Mouse (Mus musculus) left cerebral cortex, adult 8-10 months (tissue): Measurements from ENCODE around the gene Chd1. TPM values are rescaled to one million over a fixed set of nuclear protein-coding genes. Genes with fewer than 3 reads are reported as not detected.

ENCODE experiments used
- DNase-seq, 2 experiments: peaks; one replicate each; pipeline ENCODE4 v3.0.0; 2022; ENCODE audit warnings: low spot score in 2 of 2
- total RNA-seq, 4 experiments: library from RNA; stranded (reverse); gene quantifications; 2 replicates each; pipeline ENCODE4 v1.2.4; 2022

The Chd1 gene
- total RNA-seq, 4 experiments from 2014 or later, result 20.2 to 29.2 (median 23.5) TPM

DNA sequence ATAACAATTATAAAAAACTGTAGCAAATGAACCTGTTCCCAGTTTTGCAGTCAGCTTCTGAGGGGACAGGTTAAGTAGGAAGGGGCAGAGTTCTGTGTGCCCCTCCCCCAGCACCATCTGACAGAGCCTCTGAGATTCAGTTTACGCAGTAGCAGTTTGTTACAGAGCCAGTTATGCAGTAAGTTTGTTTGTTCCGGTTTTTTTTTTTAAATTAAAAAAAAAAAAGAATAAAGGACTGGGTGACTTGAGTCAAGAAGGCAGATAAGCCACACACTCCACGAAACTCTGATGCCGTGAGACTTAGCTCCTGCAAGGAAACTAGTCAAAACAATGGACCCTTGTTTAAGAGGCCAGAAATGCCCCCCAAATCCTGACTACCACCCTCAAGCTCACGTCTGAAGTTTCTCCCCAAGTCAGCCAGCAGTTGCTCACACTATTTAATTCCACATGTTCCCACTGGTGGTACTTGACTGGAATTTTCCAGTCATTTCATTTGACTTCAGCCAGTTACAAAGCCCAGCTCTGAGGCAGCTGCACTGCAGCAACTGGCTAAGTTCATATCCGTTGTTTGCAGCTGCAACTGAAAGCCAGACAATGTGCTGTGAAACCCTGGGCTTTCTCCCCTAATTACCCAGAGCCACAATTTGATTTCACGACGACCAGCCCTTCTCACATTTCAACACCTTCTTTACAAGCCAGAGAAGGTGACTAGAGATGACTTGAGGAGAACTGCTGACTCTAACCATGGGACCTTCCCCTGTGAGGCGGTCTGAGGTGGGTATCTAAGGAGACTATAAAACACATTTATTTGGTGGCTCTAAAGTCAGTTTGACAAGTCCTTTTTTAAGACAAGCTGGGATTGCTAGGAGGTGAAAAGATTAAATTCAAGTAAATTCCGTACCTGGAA lies 104.0 kb downstream of the Chd1 start:
- no peak for DNase-seq

DNA sequence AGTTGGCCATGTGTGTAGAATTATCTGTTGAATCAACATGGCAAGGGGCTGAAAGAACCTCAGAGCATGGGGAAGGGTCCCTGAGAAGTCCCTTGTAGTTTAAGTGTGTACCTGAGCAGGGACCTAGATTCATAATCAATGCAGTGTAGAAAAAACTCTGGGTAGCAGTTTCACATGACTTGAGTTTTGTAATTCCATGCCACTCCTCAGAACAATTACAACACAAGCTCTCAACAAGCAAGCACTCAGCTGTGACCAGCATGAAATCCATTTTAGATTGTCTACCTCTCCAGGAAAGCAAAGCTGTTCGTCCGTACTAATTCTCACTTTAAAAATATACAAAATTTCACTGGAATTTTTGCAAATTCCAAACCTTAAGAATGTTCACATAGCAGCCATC lies 105.2 kb downstream of the Chd1 start:
- DNase-seq, result no peak

DNA sequence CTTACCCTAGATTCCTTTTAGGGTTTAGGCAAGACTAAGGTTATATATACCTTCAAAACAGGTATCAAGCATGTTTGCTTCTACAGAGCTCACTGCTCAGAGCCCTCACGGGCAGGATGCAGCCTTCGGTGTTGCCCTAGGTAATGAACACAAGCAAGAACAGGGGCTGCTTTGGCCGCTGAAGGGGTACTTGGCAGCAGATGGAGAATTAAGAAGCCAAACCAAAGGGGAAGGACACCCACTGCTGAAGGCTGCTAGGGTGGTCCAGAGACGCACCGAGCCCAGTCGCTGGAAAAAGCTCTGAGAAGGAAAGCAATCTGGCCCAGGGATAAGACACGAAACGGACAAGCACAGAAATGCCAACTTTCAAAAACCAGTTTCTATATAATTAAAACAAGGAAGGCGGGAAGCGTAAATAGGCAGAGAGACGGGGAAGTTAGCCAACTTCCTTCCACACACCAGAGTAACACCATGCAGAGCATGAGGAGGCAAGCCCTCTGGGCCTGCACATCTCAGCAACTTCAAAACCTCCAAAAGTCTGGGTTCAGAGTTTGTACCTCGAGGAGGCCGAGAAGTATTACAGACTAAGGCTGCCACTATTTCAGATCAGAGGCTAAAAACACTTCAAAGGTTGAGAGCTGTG lies 107.5 kb downstream of the Chd1 start:
- no peak for DNase-seq

DNA sequence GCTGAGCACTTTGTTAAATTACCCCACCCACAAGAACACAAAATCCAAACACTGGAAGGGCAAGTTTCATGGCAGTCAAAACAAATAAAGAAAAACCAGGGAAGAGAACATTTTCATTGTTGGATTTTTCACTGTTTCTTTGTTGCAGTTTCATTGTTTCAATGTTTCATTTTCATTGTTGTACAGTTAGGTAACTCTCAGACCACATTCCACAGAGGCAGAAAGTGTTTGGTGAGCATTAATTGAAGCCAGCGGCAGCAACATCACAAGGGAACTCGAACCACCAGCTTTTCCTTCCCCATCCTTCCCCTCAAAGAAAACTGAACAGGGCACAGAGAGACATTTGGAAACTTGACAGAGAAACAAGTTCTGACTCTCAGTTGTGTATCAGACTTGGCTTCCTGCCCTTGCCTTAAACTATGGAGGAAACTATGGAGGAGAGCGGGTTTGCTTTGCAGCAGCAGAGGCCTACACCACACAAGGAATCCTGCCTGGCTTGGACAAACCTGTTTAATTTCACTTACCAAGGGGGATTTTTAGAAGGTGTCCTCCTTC lies 109.0 kb downstream of the Chd1 start:
- DNase-seq, result no peak

DNA sequence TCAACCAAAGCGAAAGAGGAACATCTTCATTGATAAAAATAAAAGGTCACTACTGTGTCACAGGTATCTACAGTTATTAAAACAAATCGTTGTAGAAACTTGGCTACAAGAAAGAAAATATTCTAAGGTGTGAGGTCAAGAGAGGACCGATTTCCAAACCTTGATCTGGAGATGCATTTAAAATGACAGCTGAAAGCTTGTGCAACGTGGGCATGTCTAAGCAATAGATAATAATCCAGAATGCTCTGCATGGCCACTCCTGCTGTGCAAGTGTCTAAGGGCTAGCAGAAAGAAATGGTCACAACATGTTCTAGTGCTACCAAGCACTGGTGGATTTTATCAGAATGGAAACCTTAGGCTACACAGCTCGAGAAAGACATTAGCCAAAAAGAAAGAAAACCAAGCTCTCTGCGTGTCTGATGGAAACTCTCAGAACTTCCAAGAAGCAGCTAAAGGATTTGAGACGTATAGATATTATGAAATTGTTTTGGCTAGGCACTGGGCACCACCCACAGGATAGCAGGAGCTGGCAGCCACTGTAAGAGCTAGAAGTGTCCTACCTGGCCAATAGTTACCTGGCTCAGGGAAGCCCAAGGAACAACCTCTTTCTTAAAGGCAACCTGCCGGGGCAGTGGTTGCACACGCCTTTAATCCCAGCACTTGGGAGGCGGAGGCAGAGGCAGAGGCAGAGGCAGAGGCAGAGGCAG lies 110.7 kb downstream of the Chd1 start:
- DNase-seq, result no peak

DNA sequence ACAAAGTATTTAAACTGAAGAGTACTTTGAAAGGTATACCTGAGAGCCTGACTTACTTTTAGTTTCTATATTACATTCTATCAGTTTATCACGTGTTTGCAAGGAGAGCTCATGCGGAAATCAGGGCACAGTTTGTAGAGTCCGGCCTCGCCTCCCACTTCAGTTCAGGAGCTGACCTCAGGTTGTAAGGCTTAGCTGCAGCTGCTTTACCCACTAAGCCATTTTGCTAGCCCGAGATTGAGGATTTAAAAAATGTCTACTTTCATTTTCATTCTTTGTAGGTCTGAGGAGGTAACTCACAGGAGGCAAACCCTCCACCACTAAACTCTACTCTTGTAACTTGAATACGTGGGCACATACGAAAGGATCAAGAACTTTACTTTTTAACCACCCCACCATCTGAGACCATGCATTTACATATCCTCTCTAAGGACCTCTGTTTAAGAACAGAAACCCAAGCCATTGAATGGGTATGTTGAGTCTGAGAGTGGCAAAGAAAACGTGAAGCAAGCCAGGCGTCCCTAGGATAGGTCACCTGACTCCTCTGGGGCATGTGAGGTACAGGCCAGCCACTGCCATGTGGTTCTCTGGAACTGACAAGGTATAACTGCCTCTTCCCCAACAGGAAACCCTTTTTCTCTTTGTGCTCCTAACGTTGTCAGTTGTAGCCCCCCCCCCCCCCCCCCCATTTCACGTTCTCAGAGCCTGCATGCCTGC lies 111.8 kb downstream of the Chd1 start:
- no peak for DNase-seq

DNA sequence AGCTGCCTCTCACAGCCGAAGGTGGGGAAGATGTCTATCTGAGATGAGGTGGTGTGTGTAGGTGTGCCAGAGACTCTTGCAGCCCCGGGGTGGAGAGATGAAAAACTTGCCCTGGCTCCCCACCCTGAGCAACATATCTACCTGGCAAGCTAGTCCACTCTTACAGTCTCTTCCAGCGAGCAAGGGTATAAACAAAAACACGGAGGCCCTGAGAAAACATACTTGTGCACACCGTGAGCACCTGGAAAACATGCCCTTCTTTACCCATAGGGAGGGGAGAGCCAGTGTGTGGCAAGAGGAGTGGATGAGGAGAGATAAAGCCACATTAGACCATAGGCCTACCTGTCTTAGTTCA lies 112.3 kb downstream of the Chd1 start:
- DNase-seq, result no peak

DNA sequence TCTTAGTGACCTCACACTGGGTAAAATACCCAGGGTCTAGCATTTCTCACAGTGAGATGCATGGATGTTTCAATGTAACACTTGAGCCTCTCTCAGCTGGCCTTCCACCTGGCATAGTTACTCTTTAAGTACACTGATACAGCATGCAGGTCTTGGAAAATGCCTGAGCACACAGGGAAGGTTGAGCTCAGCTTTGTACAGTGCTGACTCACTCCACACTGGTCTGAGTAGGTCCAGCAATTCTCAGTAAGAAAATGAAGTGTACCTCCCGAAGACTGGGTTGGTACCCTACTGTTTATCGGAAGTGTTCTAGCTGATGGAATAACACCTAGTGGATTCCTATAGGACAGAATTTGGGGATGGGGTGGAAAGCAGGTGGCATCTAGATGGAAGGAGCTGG lies 112.9 kb downstream of the Chd1 start:
- DNase-seq, result no peak

DNA sequence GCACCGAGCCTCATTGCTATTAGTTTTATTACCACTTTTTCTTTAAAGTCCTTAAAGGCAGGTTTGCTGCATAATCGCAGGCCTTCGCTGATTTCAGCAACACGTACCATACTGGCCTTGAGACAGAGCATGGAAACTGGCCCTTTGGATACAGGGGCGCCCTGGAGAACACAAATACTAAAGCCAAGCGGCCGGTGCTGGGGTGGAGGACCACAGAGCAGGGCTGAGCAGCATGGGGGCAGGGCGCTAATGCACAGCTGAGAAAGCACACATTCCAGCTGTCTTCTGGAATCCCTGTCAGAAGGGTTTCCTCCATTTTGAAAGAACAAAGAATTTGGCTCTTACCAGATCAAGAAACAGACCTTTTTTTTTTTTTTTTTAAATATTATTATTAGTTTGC lies 113.6 kb downstream of the Chd1 start:
- no peak for DNase-seq

DNA sequence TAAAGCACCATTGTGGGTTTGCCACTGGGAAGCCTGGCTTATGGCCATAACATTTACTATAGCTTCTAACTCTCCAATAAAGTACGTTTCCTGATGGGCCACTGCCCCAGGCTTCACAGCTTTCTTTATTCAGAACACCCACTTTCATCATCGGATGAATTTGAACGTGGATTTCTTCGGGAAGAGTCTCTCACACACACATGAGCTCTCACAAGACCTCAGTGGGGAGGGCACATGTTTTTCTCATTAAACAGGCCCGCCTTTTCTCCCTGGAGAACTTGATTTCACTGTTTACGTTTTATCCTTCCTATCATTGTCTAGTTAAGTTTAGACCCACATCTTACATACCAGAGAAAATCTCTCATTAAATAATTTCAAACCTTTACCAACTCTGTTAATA lies 115.4 kb downstream of the Chd1 start:
- DNase-seq, result no peak

DNA sequence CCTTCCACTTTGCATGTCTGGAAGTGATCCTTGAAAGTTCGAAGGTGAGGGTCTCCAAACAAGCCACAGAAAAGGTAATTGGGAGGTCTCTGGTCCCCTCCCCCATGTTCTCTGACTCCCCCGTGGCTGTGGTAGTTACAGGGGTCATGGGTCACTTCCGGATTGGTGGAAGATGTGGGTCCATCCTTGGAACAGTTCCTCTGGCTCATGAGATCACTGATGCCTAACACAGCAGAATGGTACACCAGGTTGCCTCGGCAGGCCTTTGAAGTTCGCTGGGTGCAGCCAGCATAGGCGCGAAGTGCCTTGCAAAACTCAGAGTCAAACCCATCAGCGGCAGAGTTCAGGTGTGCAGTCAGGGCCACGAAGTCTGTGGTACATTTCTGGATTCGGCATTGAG lies 116.0 kb downstream of the Chd1 start:
- DNase-seq, result no peak

DNA sequence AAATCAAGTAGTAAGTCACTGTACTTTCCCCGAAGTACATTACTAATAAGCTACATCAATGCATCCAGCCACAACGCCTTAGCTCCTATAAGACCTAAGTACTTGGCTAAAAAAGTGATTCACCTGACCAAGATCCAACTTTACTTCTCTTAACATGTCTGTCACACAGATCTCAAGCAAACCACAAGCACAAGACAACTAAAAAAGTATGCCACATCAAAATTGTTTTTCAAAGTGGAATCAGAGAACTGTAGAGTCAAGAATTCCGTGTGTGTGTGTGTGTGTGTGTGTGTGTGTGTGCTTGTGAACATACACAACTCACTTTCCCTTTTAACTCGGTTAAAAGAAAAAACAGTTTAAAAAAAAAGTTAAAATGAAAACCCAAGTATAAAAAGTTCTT lies 116.9 kb downstream of the Chd1 start:
- DNase-seq, result no peak

Other genes starting within 250 kb of the Chd1 start
- 100 to 1,000 TPM; 123 to 140 (median 133) TPM for gene Psmb1, start 205.2 kb upstream of the Chd1 start, total RNA-seq
- gene Tbp, start 205.1 kb upstream of the Chd1 start, total RNA-seq, result 10 to 100 TPM; 29.9 to 36.9 (median 33.1) TPM
- 10 to 100 TPM; 14.9 to 28.9 (median 23.8) TPM for gene Pdcd2, start 177.7 kb upstream of the Chd1 start, total RNA-seq
- gene Prdm9, start 140.6 kb upstream of the Chd1 start, total RNA-seq, result 1 to 10 TPM; 1.8 to 3.6 (median 2.9) TPM
- gene Rgmb, start 126.1 kb downstream of the Chd1 start, total RNA-seq, result 10 to 100 TPM; 52.7 to 71.1 (median 66.7) TPM